Mouse (Mus musculus) testis, postnatal 10 days (tissue): Measurements from ENCODE around the gene Stap2.

Experiments
- DNase-seq: peaks from one replicate; pipeline ENCODE4 v3.0.0; 2021; ENCODE audit warnings: low spot score

Stap2 gene

GRCm38 (mm10) chr17:56024931-56025330 is 19.5 kb upstream of the Stap2 start:
- no peak for DNase-seq

DNA sequence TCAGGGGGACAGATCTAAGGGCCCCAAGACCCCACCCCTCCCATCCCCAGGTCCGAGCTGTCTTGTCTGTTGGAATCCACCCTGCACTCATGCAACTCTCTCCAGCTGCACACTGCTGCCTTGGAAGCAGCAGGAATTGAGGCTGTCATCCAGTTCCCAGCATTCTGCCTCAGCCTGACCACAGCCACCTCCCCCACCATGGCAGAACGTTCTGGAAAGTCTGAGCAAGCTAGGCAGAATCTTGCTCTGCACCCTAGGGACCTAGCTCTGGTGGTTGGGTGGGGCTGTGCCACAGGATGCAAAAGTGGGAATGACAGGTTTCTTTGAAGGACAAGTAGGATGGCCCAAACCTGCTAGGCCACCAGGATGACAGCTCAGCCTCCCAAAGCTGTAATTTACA is 19.1 kb upstream of the Stap2 start:
- DNase-seq: no peak

DNA sequence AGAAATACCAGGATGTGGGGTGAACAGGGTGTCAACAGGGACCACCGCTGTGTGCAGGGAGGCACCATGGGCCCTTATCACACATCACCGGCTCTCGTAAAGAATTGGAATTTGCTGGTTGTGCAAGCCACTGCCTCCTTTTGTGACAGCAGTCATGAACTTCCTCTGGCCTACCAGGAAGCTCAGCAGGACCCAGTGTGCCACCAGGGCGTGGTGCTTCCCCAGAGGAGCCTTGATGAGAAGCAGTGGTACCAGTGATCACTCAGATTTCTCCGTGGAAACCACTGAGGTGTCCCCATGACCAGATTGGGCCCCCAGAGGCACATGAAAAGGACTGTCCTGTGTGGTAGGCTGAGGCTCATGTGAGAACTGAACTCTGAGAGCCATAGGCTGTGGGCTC is 18.0 kb upstream of the Stap2 start:
- no peak for DNase-seq

DNA sequence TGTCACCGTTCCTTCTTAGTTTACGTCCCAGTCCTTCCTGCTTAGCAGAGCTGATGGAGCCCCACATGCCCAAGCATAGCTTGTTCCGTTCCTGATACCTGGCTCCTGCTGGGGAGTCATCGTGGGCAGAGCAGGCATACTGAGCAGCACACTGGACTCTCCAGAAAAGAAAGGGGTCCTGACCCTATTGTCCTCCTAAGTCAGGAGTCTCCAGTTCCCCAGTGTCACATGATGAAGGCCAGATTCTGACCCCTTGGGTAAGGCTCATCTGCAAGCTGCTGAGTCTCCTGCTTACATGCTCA is 17.6 kb upstream of the Stap2 start:
- DNase-seq: no peak

DNA sequence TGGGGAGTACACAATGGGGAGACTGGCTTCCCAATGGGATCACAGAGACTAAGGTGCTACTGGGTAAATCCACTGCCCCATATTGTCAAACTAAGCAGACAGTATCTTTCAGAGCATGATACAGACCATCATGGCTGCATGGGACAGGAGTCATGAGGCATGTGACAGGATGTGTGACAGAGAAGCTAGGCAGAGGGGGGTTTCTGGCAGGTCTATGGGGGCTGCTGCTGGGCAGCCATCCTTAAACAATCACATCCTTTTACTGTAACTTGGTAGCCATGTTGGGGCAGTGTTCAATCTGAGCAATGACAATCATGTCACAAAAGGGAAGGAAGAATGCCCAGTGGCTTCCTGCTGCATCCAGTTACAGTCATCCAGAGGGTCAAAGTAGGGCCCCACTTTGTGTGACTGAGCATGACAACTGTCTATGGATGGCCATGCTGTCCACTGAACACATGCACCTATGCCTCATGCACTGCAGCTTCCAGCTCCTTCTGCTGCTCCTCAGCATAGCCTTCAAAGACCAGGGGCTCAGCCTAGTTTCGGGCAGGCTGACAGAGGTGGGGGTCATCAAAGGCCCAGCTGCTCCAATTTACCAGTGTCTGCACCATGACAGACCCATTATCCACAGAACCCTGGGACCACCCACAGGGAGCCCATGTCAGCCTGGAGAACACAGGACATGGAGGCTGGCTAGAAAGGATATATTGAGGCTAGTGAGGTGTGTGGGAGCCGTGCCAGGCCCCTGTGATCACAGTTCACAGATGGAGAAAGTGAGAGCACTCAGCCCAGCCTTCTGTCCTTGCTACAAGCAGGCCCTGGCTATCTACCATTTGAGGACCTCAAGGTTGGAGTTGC is 17.0 kb upstream of the Stap2 start:
- no peak for DNase-seq

DNA sequence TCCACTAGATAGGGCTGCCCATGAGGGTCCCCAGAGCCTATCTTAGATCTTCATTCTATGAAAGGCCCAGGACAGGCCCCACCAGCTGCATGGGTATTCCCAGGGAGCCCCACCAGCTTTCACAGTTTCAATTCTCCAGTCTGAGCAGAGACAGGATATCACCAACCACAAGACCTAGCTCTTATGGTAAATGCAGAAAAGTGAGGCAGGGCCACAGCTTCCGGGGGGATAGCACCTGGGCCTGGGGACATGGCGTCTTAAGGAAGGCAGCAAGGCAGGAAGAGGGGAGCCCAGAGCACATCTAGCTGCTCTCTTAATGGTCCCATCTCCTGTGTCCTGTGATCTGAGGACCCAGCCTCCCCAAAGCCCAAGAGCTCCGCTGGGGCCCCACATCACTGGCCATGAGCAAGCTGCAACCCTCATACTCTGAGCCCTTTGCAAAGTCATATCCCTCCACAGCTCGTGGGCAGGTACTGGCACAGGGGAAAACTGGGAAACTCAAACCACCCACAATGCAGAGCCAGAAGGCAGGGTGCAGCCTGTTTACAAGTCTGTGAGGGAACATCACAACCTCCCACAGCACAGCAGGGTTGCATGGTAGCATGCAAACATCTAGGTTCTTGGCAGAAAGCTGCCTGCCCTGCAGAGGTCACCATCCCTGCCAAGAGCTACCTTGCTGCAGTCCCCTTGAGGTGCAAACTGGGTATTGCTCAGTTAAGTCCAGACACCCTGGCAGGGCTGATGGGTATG is 16.0 kb upstream of the Stap2 start:
- DNase-seq: no peak

DNA sequence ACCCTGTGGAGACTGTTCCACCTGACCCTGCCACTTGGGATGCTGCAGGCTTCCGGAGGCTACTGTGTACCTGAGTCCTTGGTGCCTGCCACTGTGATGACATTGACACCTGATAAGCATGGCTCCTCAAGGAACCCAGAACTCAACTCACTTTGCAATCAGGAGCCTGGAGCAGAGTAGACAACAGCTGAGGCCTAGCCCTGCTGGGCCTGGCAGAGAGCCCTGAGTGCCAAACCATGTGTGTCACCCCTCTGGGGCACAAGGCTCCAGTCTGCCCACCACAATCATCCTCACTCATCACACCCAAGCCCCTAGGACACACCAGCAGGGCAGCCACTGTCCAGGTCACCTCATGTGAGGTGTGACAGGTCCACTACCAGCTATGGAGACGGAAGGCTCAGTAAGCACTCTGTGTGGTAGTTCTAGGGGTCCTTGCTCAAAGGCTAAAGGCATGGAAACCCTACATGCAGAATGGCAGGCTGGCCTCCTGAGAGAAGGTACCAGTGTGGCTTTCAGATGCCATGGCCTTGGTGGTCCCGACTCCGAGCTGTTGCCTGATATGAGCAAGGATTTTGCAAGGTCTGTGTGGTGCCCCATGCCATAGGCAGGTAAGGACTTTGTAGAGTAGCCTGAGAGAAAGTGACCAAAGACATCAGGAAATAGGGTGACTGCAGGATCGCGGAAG is 15.2 kb upstream of the Stap2 start:
- DNase-seq: no peak

DNA sequence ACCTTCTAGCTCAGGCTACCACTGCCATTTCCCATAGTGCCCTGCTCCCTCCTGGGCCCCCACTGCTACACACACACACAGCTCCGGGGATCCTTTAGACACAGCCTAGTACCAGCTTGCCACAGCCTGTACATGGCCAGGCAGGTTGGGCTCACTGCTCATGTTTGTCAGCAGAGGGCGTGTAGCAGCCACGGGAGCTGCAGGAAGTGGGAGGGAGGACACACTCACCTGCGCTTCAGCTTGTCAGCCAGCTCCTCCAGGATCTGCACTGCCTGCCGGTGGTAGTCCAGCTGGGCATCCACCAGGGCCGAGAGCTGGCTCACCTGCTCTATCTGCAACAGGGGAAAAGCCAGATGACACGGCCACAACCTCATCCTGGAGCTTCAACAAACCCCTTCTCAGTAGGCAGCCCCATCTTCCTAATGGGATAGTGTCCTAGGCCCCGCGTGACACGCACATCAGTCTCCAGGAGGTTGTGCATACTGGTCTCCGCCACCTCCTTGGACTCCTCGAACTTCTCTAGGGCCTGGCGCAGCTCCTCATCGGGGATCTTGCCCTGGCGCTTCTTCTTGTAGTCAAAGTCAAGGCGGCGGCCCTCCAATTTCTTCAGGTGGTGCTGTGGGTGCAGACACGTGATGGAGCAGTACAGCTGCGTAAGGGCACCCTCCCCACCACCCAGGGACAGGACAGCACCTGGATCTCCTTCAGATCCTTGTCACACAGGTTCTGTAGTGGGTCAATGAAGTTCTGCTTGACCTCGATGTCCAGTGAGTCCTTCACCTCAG is 13.2 kb upstream of the Stap2 start:
- DNase-seq: peak; percentile 70

GRCm38 (mm10) chr17:56017848-56018247 is 12.5 kb upstream of the Stap2 start:
- DNase-seq: no peak

DNA sequence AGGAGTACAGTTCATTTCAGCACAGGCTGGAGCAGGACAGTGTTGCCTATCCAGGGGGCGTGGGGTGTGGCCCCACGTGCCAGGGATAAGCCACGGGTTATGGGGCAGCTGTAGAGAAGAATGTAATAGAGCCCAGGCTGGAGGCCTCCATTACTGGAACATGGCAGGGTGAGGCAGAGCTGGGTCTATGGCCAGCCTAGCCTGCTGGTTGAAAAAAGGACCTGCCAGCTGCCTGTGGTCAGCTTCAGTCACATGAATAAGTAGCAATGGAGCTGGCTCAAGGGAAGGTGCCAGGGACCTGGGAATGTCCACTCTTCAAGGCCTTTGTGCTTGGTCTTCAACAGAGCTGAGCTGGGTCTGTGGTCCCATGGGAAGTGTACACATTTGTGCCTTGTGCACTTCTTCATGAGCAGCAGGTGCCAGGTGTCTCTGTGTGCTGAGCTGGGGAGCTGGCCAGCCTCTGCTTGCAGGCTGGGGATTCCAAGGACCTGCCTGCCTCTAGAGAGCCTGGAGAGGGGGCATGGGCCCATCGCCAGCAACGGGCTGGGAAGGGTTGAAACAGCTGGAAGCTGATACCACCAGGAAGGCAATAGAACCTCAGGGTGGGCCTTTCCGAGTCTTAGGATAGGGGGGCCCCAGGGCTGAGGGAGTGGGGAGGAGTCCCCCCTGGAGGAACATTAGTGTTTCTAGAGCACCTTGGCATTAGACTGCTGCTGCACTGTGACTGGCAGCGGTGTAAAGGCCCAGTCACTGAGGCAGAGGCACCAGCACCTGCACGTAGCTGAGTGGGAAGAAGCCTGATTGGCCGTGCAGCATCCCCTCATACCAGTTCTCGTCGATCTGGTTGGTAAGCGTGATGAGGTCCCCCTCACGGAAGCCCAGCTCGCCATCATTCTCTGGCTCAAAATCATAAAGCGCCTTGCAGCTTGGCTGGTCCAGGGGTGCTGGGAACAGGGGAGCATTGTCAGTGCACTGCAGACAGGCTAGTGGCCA is 11.7 kb upstream of the Stap2 start:
- no peak for DNase-seq

DNA sequence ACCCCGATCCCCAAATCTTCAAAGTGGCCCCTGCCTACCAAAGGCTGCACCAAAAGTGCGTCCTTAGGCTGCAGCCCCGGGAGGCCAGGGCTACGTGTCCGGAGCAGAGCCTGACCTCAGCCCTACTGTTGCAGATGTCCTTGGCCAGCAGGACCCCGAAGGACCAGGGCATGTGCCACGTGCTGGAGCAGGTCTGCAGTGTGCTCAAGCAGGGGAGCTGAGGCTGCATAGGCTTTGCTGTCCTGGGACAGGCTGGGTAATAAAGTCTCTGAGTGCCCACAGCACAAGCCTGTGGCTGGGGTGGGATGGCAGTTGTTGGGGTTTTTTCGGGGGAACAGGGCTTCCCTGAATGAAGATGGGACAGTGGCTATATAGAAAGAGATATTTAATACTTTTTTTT is 11.0 kb upstream of the Stap2 start:
- DNase-seq: no peak

GRCm38 (mm10) chr17:56015293-56015692 is 9.9 kb upstream of the Stap2 start:
- DNase-seq: no peak

DNA sequence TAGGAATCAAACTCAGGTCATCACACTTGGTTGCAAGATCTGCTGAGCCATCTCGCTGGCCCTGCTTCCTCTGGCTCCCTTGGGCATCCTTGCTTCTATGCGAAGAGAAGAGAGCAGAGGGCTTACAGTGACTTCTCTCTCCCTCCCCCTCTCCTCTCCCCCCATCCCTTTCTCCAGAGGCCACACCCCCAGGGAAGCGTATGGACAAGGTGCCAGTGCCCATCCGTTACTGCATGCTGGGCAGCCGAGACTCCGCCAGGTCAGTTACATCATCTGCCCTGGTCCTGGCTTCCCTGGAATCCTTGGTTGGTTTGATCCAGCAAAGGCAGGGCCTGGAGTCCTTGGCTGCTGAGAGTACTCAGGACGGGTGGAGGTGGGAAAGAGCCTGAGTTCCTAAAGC is 6.1 kb upstream of the Stap2 start:
- DNase-seq: no peak

DNA sequence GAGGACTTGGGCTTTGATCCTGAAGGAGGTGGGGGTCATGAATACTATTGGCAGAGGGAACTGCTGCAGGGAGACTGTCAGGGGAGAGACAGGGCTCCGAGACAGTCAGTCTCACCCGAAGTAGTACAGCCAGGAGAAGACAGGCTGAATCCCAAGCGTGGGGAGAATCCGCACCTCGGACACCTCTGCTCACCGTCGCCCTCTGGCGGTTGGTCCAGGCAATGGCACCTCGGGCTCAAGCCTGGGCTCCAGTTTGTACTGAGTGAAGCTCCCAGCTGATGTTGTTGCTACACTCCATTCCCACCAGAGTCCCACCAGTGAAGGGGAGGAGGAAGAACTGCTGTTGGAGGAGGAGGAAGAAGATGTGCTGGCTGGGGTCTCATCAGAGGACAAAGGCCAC is 5.3 kb upstream of the Stap2 start:
- peak; percentile 93 for DNase-seq

GRCm38 (mm10) chr17:56010255-56010654 is 4.9 kb upstream of the Stap2 start:
- no peak for DNase-seq

- DNase-seq: no peak
Observed at GRCm38 (mm10) chr17:56009962-56010240, 4.5 kb upstream of the Stap2 start.

- DNase-seq: peak; percentile 90
Observed at GRCm38 (mm10) chr17:56009088-56009961, 3.9 kb upstream of the Stap2 start.

DNA sequence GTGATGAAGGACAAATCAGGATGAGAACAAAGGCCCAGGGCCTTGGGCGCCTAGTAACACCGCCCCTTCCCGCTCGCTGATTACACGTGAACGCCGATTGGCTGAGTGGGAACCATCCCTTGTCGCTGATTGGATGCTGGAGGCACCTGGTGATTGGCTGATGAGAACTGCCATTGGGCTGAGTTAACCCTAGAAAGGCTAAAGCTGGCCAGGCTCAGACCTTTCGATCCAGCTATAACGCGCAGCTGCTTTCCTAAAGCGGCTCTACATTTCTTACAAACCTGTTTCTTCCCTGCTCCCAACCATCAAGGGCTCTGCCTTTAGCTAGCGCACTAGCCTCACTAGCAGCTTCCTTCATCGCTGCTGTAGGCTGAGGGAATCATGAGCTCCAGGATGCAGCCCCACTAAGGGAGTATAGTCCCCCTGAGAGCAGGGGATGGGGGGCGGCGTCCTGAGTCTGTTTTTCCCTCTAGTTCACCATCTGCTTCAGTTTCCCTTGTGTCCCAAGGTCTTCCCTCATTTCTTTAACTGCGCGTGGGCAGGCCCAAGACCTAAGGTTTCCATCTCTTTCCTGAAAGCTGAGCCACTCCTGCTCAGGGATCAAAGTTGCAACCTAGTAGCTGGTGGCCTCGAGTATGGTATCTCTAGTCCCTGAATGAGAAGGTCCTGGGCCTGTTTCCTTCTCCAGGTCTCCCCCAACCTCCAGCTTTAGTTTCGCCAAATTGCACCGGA is 3.1 kb upstream of the Stap2 start:
- DNase-seq: peak; percentile 88
